Mouse (Mus musculus) heart, embryonic 11.5 days (tissue): Measurements from ENCODE around the gene Tmem79. TPM values are rescaled to one million over a fixed set of nuclear protein-coding genes. Genes with fewer than 3 reads are reported as not detected.
A peak's percentile ranks its signal among the peaks of the same experiment; 100 is the strongest.
"Not testable (repeated sequence)": the region's sequence is repeated elsewhere in the genome, so short reads cannot be mapped to it uniquely, and the experiment has no call there.

Experiments used
- ATAC-seq: fragments of 200-750 bp; cut with Nextera tagmentation; replicated peaks from 2 replicates; pipeline ENCODE4 v1.8.0; 2017; ENCODE audit warnings: moderate library complexity; ENCODE audit not compliant: insufficient number of reproducible peaks, low FRiP score, low TSS enrichment
- H3K27ac ChIP-seq: fragments of 300-500 bp; sonication (generic); 2 replicates; pipeline ENCODE4 v1.5.1; 2014; ENCODE audit warnings: mild to moderate bottlenecking, low read depth, low read length
- H3K27me3 ChIP-seq: fragments of 300-500 bp; sonication (generic); 2 replicates; pipeline ENCODE4 v1.6.1; 2014; ENCODE audit warnings: mild to moderate bottlenecking, low read length, mixed read lengths; ENCODE audit not compliant: control insufficient read depth, insufficient read depth
- H3K36me3 ChIP-seq: fragments of 300-500 bp; sonication (generic); 2 replicates; pipeline ENCODE4 v1.6.1; 2014; ENCODE audit warnings: mild to moderate bottlenecking, low read length, moderate library complexity, mixed read lengths; ENCODE audit not compliant: control insufficient read depth, insufficient read depth
- H3K4me1 ChIP-seq: fragments of 300-500 bp; sonication (generic); 2 replicates; pipeline ENCODE4 v1.6.1; 2014; ENCODE audit warnings: low read length; ENCODE audit not compliant: control insufficient read depth, insufficient read depth
- H3K4me2 ChIP-seq: fragments of 300-500 bp; sonication (generic); 2 replicates; pipeline ENCODE4 v1.6.1; 2014; ENCODE audit warnings: mild to moderate bottlenecking, moderate library complexity
- H3K4me3 ChIP-seq: fragments of 300-500 bp; sonication (generic); 2 replicates; pipeline ENCODE4 v1.5.1; 2014; ENCODE audit warnings: low read depth, low read length
- H3K9ac ChIP-seq: fragments of 300-500 bp; sonication (generic); 2 replicates; pipeline ENCODE4 v1.6.1; 2014; ENCODE audit warnings: mild to moderate bottlenecking, low read depth, low read length, moderate library complexity
- H3K9me3 ChIP-seq: fragments of 300-500 bp; sonication (generic); replicated peaks from 2 replicates; pipeline ENCODE4 v1.6.1; 2016; ENCODE audit warnings: low read length; ENCODE audit not compliant: control insufficient read depth
- WGBS: fragments of 180-500 bp; shearing (Covaris S2); extraction: QIAGEN DNeasy Blood & Tissue Kit; methylation state at CpG from one replicate; pipeline ENCODE4 v1.1.7; 2014; ENCODE audit not compliant: insufficient replicate concordance; 5-methylcytosine and 5-hydroxymethylcytosine counted together
- polyA plus RNA-seq: library from polyadenylated mRNA; unstranded; fragments of >200 nt; fragmentation: Nextera tagmentation; extraction: Ambion mirVana; gene quantifications from 2 replicates; pipeline ENCODE4 v1.2.1, GENCODE M21; 2014

Tmem79 gene
- polyA plus RNA-seq, 1 experiment from 2014 or later: 1.3 TPM

- not testable (repeated sequence) for H3K9ac ChIP-seq, H3K27ac ChIP-seq, H3K4me1 ChIP-seq, H3K4me3 ChIP-seq, H3K4me2 ChIP-seq, H3K27me3 ChIP-seq, ATAC-seq, H3K9me3 ChIP-seq, H3K36me3 ChIP-seq
- 88% methylated on average over 9 of the region's 9 CpGs for WGBS
Measured at GRCm38 (mm10) chr3:88372643-88373042, 36.7 kb upstream of the Tmem79 start, which contains the start of gene Bglap3. Bglap3 (minus strand) TSS chr3:88372743.

- 83% methylated on average over 7 of the region's 7 CpGs for WGBS
- not testable (repeated sequence) for H3K9me3 ChIP-seq
Measured at GRCm38 (mm10) chr3:88368511-88368910, 32.6 kb upstream of the Tmem79 start.

GRCm38 (mm10) chr3:88367517-88367916 lies 31.6 kb upstream of the Tmem79 start:
- H3K36me3 ChIP-seq, H3K4me3 ChIP-seq, H3K9ac ChIP-seq, H3K9me3 ChIP-seq, ATAC-seq, H3K27ac ChIP-seq, H3K4me2 ChIP-seq: not testable (repeated sequence)
- H3K27me3 ChIP-seq: peaks cover 19% of the 10 kb centered on the region
- WGBS: 41% methylated on average over 3 of the region's 7 CpGs
- H3K4me1 ChIP-seq: peaks cover 13% of the 10 kb centered on the region

More at GRCm38 (mm10) chr3:88368511-88368910, 32.6 kb upstream of the Tmem79 start:
- not testable (repeated sequence) for H3K4me2 ChIP-seq, H3K36me3 ChIP-seq, H3K9ac ChIP-seq, H3K27ac ChIP-seq, H3K4me3 ChIP-seq, ATAC-seq
- Histone ChIP-seq H3K27me3 (peaks cover 19% of the 10 kb centered on the region), H3K4me1 (peaks cover 12% of the 10 kb centered on the region)

- not testable (repeated sequence) for H3K9me3 ChIP-seq, H3K9ac ChIP-seq, H3K36me3 ChIP-seq, H3K27ac ChIP-seq
- WGBS: 6% methylated on average over 16 of the region's 22 CpGs
- 0 out of 2 replicates have a peak overlapping the region, but pooled peaks have one; percentile 10 for H3K4me3 ChIP-seq
- peak; percentile 41; the same call in 1 of the 2 replicates for ATAC-seq
- peaks cover 13% of the 10 kb centered on the region for H3K4me1 ChIP-seq
- H3K4me2 ChIP-seq: peak overlapping the region; percentile 51
- peaks cover 19% of the 10 kb centered on the region for H3K27me3 ChIP-seq
Measured at GRCm38 (mm10) chr3:88366830-88367428, 31.0 kb upstream of the Tmem79 start.

- no peak overlapping the region for H3K4me2 ChIP-seq
Measured at GRCm38 (mm10) chr3:88365705-88366361, 29.9 kb upstream of the Tmem79 start.

GRCm38 (mm10) chr3:88364337-88364736 lies 28.4 kb upstream of the Tmem79 start, which contains the start of gene Paqr6:
Paqr6 (plus strand) TSS chr3:88364584.
- H3K4me1 ChIP-seq: peaks cover 21% of the 10 kb centered on the region
- WGBS: under 1% methylated on average over 16 of the region's 16 CpGs
- no peaks in the 10 kb centered on the region for H3K9me3 ChIP-seq
- peak within 1 kb of the TSS; percentile 73 for H3K27ac ChIP-seq
- H3K27me3 ChIP-seq: peaks cover 19% of the 10 kb centered on the region
- ATAC-seq: peak; percentile 28
- H3K4me2 ChIP-seq: peak within 1 kb of the TSS; percentile 60
- H3K36me3 ChIP-seq: peaks cover 24% of the 10 kb centered on the region
- H3K4me3 ChIP-seq: peak within 1 kb of the TSS; percentile 27
- H3K9ac ChIP-seq: 0 out of 2 replicates have a peak within 1 kb of the TSS, but pooled peaks have one; percentile 28

More at GRCm38 (mm10) chr3:88365705-88366361, 29.9 kb upstream of the Tmem79 start:
- Histone ChIP-seq H3K9me3 (no peaks in the 10 kb centered on the region), H3K27ac (no peak overlapping the region), H3K4me3 (no peak overlapping the region), H3K36me3 (peaks cover 11% of the 10 kb centered on the region), H3K4me1 (peaks cover 13% of the 10 kb centered on the region), H3K27me3 (peaks cover 19% of the 10 kb centered on the region), H3K9ac (no peak overlapping the region)
- 34% methylated on average over 34 of the region's 34 CpGs for WGBS
- no peak for ATAC-seq

- H3K4me1 ChIP-seq: peaks cover 22% of the 10 kb centered on the region
- WGBS: 38% methylated on average over 4 of the region's 4 CpGs
- H3K4me2 ChIP-seq: peak overlapping the region; percentile 60
Measured at GRCm38 (mm10) chr3:88363700-88364099, 27.8 kb upstream of the Tmem79 start.

GRCm38 (mm10) chr3:88361612-88362313 lies 25.8 kb upstream of the Tmem79 start:
- WGBS: 93% methylated on average over 2 of the region's 2 CpGs
- no peak overlapping the region for H3K9ac ChIP-seq
- H3K36me3 ChIP-seq: peaks cover 39% of the 10 kb centered on the region
- H3K27ac ChIP-seq: no peak overlapping the region
- H3K9me3 ChIP-seq: no peaks in the 10 kb centered on the region
- no peak for ATAC-seq
- peaks cover 22% of the 10 kb centered on the region for H3K4me1 ChIP-seq
- no peak overlapping the region for H3K4me3 ChIP-seq
- no peak overlapping the region for H3K4me2 ChIP-seq
- H3K27me3 ChIP-seq: peaks cover 19% of the 10 kb centered on the region

More at GRCm38 (mm10) chr3:88363700-88364099, 27.8 kb upstream of the Tmem79 start:
- peaks cover 19% of the 10 kb centered on the region for H3K27me3 ChIP-seq
- peak overlapping the region; percentile 73 for H3K27ac ChIP-seq
- ATAC-seq: peak; percentile 60; the same call in 1 of the 2 replicates
- peaks cover 29% of the 10 kb centered on the region for H3K36me3 ChIP-seq
- no peak overlapping the region for H3K9ac ChIP-seq
- H3K9me3 ChIP-seq: no peaks in the 10 kb centered on the region
- H3K4me3 ChIP-seq: no peak overlapping the region
